Mouse (Mus musculus) E14TG2a.4 (cell line): ENCODE data around the gene Hnrnpa1.

Source experiments
- CTCF ChIP-seq: conservative IDR thresholded peaks from 2 replicates; pipeline ENCODE4 v1.5.1; 2014; ENCODE audit warnings: low read length
- NANOG ChIP-seq: IDR thresholded peaks from 2 replicates; pipeline ENCODE4 v1.6.1; 2014; ENCODE audit warnings: borderline replicate concordance, low read length, mixed read lengths
- POU5F1 ChIP-seq: IDR thresholded peaks from 2 replicates; pipeline ENCODE4 v1.6.1; 2014; ENCODE audit warnings: low read length, borderline replicate concordance

DNA sequence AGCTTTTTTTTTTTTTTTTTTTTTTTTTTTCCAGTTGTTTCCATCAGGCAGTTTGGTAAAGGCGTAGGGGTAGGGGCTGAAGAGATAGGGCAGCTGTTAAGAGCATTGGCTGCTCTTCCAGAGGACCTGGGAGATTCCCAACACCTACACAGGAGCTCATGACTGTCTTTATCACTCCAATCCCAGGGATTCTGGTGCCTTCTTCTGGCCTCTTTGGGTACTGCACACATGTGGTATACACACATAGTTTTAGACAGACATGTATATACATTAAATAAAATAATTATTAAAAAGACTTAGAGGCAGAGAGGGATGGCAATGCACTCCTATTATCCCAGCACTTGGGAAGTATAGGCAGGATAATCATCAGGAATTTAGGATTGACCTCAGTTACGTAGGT, 53.1 kb downstream of the Hnrnpa1 start:
- TF ChIP-seq CTCF (peak; percentile 72), POU5F1 (no peak), NANOG (no peak)
